Mouse (Mus musculus) myocyte (in vitro differentiated cells): ENCODE measurements around the gene Col8a2. TPM values are rescaled to one million over a fixed set of nuclear protein-coding genes. Genes with fewer than 3 reads are reported as not detected.
A peak's percentile ranks its signal among the peaks of the same experiment; 100 is the strongest.

Experiments
- H3K27me3 ChIP-seq: one replicate; pipeline ENCODE4 v1.6.1; 2011; ENCODE audit not compliant: control insufficient read depth, insufficient read depth, insufficient read length
- H3K36me3 ChIP-seq: one replicate; pipeline ENCODE4 v1.6.1; 2011; ENCODE audit not compliant: control insufficient read depth, insufficient read depth
- H3K4me2 ChIP-seq: one replicate; pipeline ENCODE4 v1.6.1; 2011; ENCODE audit warnings: low read depth, control low read depth
- H3K4me3 ChIP-seq: one replicate; pipeline ENCODE4 v1.5.1; 2011; ENCODE audit warnings: mild to moderate bottlenecking, control low read depth, moderate library complexity
- H3K79me2 ChIP-seq: one replicate; pipeline ENCODE4 v1.6.1; 2011; ENCODE audit not compliant: control insufficient read depth, insufficient read depth
- H3ac ChIP-seq: one replicate; pipeline ENCODE4 v1.6.1; 2011; ENCODE audit not compliant: control insufficient read depth, insufficient read length
- CEBPB ChIP-seq: IDR thresholded peaks from 2 replicates; pipeline ENCODE4 v1.6.1; 2011; ENCODE audit warnings: mild to moderate bottlenecking, moderate library complexity; ENCODE audit not compliant: poor library complexity, insufficient read depth, severe bottlenecking
- E2F4 ChIP-seq: IDR thresholded peaks from one replicate; pipeline ENCODE4 v1.6.1; 2011; ENCODE audit warnings: mild to moderate bottlenecking, control low read depth, moderate library complexity; ENCODE audit not compliant: insufficient read depth
- MAX ChIP-seq: IDR thresholded peaks from one replicate; pipeline ENCODE4 v1.6.1; 2011; ENCODE audit warnings: low read depth, mild to moderate bottlenecking, control low read depth
- MYOD1 ChIP-seq, 3 experiments: IDR thresholded peaks; one replicate each; pipeline ENCODE4 v1.6.1; 2011; ENCODE audit warnings: control low read depth in 2 of 3, low read depth in 2 of 3, mild to moderate bottlenecking in 2 of 3, moderate library complexity in 1 of 3; ENCODE audit not compliant: insufficient read length in 2 of 3, control insufficient read depth in 1 of 3
- MYOG ChIP-seq, 3 experiments: IDR thresholded peaks; one replicate each; pipeline ENCODE4 v1.6.1; 2011; ENCODE audit warnings: control low read depth in 2 of 3, low read depth in 2 of 3, mild to moderate bottlenecking in 2 of 3; ENCODE audit not compliant: insufficient read length in 2 of 3, control insufficient read depth in 1 of 3, insufficient read depth in 1 of 3
- POLR2A ChIP-seq: IDR thresholded peaks from one replicate; pipeline ENCODE4 v1.6.1; 2011; ENCODE audit warnings: low read depth, mild to moderate bottlenecking, control low read depth, moderate library complexity; ENCODE audit not compliant: insufficient read length
- POLR2AphosphoS2 ChIP-seq: IDR thresholded peaks from one replicate; pipeline ENCODE4 v1.6.1; 2011; ENCODE audit warnings: low read depth, control low read depth; ENCODE audit not compliant: insufficient read length
- REST ChIP-seq: IDR thresholded peaks from one replicate; pipeline ENCODE4 v1.6.1; 2011; ENCODE audit warnings: mild to moderate bottlenecking, control low read depth, moderate library complexity; ENCODE audit not compliant: insufficient read depth, insufficient read length
- SRF ChIP-seq: IDR thresholded peaks from one replicate; pipeline ENCODE4 v1.6.1; 2011; ENCODE audit warnings: low read depth; ENCODE audit not compliant: control insufficient read depth, insufficient read length
- TCF12 ChIP-seq: IDR thresholded peaks from one replicate; pipeline ENCODE4 v1.6.1; 2011; ENCODE audit warnings: mild to moderate bottlenecking, control low read depth; ENCODE audit not compliant: poor library complexity, insufficient read depth, severe bottlenecking
- USF1 ChIP-seq: IDR thresholded peaks from one replicate; pipeline ENCODE4 v1.6.1; 2011; ENCODE audit warnings: low read depth, mild to moderate bottlenecking, control low read depth, moderate library complexity
- polyA plus RNA-seq: library from polyadenylated mRNA; unstranded; fragments of >200 nt; fragmentation: generic; extraction: Trizol; gene quantifications from one replicate; pipeline ENCODE4 v1.2.1, GENCODE M21; 2012; ENCODE audit warnings: missing spikeins

The Col8a2 gene
- polyA plus RNA-seq, 1 experiment, result 0.06 TPM

GRCm38 (mm10) chr4:126246202-126246889, 40.2 kb upstream of the Col8a2 start:
- H3K79me2 ChIP-seq, result peaks cover 97% of the 10 kb centered on the region
- H3K36me3 ChIP-seq, result peaks cover 48% of the 10 kb centered on the region
- no peak overlapping the region for H3K4me2 ChIP-seq
- H3K27me3 ChIP-seq, result no peaks in the 10 kb centered on the region
- no peak overlapping the region for H3ac ChIP-seq
- no peak overlapping the region for H3K4me3 ChIP-seq
- no peak for TF ChIP-seq MYOG (IDR thresholded peaks at IDR 0.05; ENCODE audit: control insufficient read depth in 1 of 3, insufficient read depth in 1 of 3, insufficient read length in 2 of 3, low read depth in 2 of 3)
- TF ChIP-seq MYOD1 (IDR thresholded peaks at IDR 0.05; ENCODE audit: control insufficient read depth in 1 of 3, insufficient read length in 2 of 3, low read depth in 2 of 3), result no peak
- TF ChIP-seq POLR2A, result no peak
- TF ChIP-seq POLR2AphosphoS2, result peak; percentile 31
- no peak for TF ChIP-seq MAX
- no peak for TF ChIP-seq CEBPB
- no peak for TF ChIP-seq TCF12

- no peak overlapping the region for H3K4me2 ChIP-seq
- no peak for TF ChIP-seq E2F4
- H3K36me3 ChIP-seq, result peaks cover 30% of the 10 kb centered on the region
- H3K27me3 ChIP-seq, result no peaks in the 10 kb centered on the region
- no peak overlapping the region for H3ac ChIP-seq
- no peak overlapping the region for H3K4me3 ChIP-seq
- peaks cover 98% of the 10 kb centered on the region for H3K79me2 ChIP-seq
Measured at GRCm38 (mm10) chr4:126248261-126248868, 38.2 kb upstream of the Col8a2 start.

- no peak overlapping the region for H3K4me3 ChIP-seq
- TF ChIP-seq MAX, result no peak
- TF ChIP-seq TCF12, result no peak
- TF ChIP-seq USF1, result no peak
- no peak for TF ChIP-seq REST
- TF ChIP-seq E2F4, result no peak
- TF ChIP-seq MYOD1 (IDR thresholded peaks at IDR 0.05; ENCODE audit: control insufficient read depth in 1 of 3, insufficient read length in 2 of 3, low read depth in 2 of 3), result no peak
- no peak for TF ChIP-seq SRF
- TF ChIP-seq POLR2AphosphoS2, result peak; percentile 50
Measured at GRCm38 (mm10) chr4:126250659-126251058, 35.9 kb upstream of the Col8a2 start.

GRCm38 (mm10) chr4:126251655-126252254, 34.8 kb upstream of the Col8a2 start:
- Histone ChIP-seq H3K36me3 (peaks cover 19% of the 10 kb centered on the region), H3K79me2 (peaks cover 92% of the 10 kb centered on the region), H3ac (no peak overlapping the region), H3K4me2 (peak overlapping the region; percentile 70), H3K4me3 (peak overlapping the region; percentile 98), H3K27me3 (no peaks in the 10 kb centered on the region)
- no peak for TF ChIP-seq CEBPB
- TF ChIP-seq USF1, result no peak
- no peak for TF ChIP-seq E2F4
- peak; percentile 26 for TF ChIP-seq POLR2AphosphoS2
- no peak for TF ChIP-seq POLR2A

More at GRCm38 (mm10) chr4:126250659-126251058, 35.9 kb upstream of the Col8a2 start:
- H3K4me2 ChIP-seq, result peak overlapping the region; percentile 70
- H3K36me3 ChIP-seq, result peaks cover 22% of the 10 kb centered on the region
- H3K27me3 ChIP-seq, result no peaks in the 10 kb centered on the region
- peaks cover 100% of the 10 kb centered on the region for H3K79me2 ChIP-seq
- no peak overlapping the region for H3ac ChIP-seq

- Histone ChIP-seq H3K4me2 (peak overlapping the region; percentile 70), H3K36me3 (peaks cover 12% of the 10 kb centered on the region), H3ac (no peak overlapping the region), H3K4me3 (peak overlapping the region; percentile 98), H3K27me3 (no peaks in the 10 kb centered on the region), H3K79me2 (peaks cover 91% of the 10 kb centered on the region)
- TF ChIP-seq MYOD1 (IDR thresholded peaks at IDR 0.05; ENCODE audit: control insufficient read depth in 1 of 3, insufficient read length in 2 of 3, low read depth in 2 of 3) (no peak), POLR2AphosphoS2 (peak; percentile 15)
Measured at GRCm38 (mm10) chr4:126252411-126253237, 34.0 kb upstream of the Col8a2 start.
